Mouse (Mus musculus): ENCODE measurements at regions not wholly inside any gene's neighbourhood (a gene's known extent, or its start where the extent isn't known, plus 50 kb on each side); places are given as distances from the start of the nearest gene placed in this dataset.

DNA sequence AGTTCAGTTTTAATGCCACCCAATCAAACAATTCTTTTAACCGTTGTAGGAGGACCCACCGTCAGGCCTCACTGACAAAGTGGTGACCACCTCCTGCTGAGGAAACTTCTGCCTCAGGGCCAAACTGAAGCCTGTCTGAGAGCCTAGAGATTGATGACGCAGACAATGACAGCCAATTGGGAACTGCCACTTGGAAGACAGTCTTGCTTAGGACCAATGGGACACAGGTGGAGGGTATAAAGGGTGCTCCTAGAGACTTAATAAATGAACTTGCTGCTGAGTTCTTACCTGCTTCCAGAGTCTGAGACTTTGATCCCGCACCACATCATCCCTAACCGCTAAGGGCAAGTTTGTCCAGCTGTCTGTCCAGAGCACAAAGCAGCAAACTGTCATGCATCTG, 80.0 kb downstream of the Tbx4 start:
- DNase-seq (ENCODE audit: low spot score in 2 of 2): no peak

GRCm38 (mm10) chr11:85970287-85970686, 84.1 kb downstream of the Tbx4 start:
- no peak for DNase-seq (ENCODE audit: low spot score in 2 of 2)

- DNase-seq (ENCODE audit: low spot score in 2 of 2): peak; percentile 64 to 74
These were observed 86.2 kb downstream of the Tbx4 start for GRCm38 (mm10) chr11:85972385-85972784.

DNA sequence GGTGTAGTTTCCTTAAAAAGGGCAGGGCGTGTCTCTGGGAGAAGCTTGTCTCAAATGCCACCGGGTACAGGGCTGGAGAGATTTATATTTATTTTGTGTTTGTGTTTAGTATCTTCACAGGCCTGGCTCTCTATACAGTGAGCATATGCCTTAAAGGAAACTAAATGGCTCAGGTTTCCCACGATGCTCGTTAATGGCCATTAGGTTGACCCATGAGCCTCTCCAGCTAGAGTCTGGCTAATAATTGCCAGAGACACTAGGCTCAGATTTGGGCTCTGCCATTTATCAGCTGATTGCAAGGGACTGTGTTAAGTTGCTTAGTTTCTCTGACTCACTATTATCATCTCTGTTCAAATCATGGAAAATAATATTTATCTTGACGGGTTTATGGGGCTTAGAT, 87.5 kb downstream of the Tbx4 start:
- DNase-seq (ENCODE audit: low spot score in 2 of 2): no peak

DNA sequence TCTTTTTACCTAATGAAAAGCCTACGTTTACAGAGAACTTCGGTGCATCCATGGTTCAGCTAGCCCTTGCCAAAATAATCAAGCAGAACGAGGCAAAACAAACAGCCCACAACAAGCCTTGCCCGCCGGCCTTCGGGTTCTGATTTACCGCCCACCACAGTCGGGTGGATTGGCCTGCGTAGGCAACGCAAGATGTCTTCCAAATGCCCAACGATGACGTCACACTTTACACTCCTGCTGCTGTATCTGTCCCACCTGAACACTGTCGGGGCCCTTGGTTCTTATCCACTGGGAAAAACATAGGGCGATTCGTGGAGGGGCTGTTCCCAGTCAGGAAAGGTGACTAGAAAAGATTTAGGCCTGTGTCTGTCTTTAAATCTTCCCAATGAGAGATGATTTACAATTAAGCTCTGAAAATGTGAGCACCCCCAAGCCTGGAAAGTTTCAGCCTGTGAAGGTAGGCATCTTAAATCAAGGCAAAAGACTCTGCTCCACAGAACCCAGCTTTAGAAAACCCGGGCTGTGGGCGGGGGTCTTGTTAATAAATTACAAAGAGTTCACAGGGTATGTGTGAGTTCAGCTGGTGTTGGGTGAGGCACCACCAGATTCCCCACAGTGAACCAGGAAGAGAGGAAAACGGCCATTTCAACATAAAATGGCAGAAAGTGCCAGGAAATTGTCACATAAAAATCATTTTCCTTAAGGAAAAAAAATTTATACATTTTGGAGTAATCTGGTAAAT, 90.6 kb downstream of the Tbx4 start:
- no peak for DNase-seq (ENCODE audit: low spot score in 2 of 2)

DNA sequence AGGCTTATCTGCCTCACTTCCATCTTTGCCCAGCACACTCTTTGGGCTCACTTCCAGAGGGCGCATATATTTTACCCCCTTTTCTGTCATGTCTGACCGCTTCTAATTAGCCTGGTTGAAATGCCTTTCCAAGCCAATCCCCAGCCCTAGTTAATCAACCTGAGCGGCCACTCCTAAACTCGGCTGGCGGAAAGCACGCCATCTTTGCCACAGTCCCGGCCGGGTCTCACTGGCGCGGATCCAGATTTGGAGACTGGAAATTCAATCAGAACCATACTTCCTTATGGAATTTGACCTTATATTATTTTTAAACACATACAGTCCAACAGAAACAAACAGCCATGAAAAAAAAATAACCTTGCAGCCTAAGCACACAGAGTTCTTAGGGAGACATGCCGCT, 94.2 kb downstream of the Tbx4 start:
- DNase-seq (ENCODE audit: low spot score in 2 of 2): no peak

DNA sequence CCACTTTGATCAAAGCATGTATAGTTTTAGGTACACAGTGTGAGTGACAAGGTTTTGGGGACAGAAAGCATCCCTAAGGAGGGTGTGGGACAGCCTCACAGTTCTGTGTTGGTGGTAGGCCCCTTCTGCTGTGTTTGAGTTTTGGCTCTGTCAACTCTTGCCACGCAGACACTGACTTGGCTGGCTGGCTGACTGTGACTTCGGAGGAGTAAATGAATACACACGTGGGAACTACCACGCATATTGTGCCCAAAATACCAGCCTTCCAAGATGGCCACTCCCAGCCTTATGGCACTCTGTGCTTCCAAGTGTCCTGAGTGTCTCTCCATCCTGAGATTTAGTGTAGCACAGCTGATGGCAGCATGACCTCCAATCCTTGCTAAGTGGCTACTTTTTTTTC, 95.3 kb downstream of the Tbx4 start:
- no peak for DNase-seq (ENCODE audit: low spot score in 2 of 2)

GRCm38 (mm10) chr11:85986338-85986737, 100.1 kb downstream of the Tbx4 start:
- DNase-seq (ENCODE audit: low spot score in 2 of 2): no peak

GRCm38 (mm10) chr11:85987181-85987580, 101.0 kb downstream of the Tbx4 start:
- no peak for DNase-seq (ENCODE audit: low spot score in 2 of 2)

GRCm38 (mm10) chr11:85989536-85989935, 103.3 kb downstream of the Tbx4 start:
- DNase-seq (ENCODE audit: low spot score in 2 of 2): no peak

GRCm38 (mm10) chr11:85989940-85990493, 103.8 kb downstream of the Tbx4 start:
- DNase-seq (ENCODE audit: low spot score in 2 of 2): no peak

GRCm38 (mm10) chr11:85995318-85996095, 109.3 kb downstream of the Tbx4 start:
- DNase-seq (ENCODE audit: low spot score in 2 of 2): peak in 1 of 2 experiments; percentile 36

GRCm38 (mm10) chr11:85996686-85997085, 110.5 kb downstream of the Tbx4 start:
- DNase-seq (ENCODE audit: low spot score in 2 of 2): no peak

DNA sequence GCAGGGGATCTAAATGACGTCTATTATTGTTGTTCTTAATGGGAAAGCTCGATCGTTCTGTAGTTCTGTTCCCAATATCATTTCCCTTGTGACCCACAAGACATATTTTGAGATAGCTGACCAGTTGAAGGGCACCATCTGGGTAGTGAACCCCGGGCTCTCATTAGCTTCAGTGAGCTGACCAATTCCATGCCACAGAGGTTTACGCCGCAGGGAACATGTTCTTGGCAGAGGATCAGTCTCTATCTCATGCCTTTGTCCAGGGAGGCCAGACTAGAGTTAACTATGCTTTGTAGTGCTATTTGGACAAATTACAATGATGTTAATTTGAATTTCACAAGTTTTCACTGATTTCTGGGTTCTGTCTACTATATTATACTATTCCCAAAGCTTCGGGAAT, 117.1 kb downstream of the Tbx4 start:
- no peak for DNase-seq (ENCODE audit: low spot score in 2 of 2)

DNA sequence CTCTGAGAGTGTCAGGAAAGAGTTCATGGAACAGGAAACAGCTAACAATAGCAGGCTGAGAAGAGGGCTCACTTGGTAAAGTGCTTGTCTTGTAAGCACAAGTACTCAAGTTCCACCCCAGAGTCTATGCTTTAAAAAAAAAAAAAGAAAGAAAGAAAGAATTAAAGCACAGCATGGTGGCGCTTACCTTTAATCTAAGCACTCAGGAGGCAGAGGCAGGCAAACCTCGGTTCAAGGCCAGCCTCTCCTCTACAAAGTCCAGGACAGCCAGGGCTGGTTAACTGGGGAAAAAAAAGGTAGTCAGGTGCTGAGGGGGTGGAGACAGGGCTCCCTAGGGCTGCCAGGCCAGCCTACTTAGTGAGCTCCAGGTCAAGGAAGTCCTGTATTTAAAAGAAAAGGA, 119.1 kb downstream of the Tbx4 start:
- no peak for DNase-seq (ENCODE audit: low spot score in 2 of 2)

DNA sequence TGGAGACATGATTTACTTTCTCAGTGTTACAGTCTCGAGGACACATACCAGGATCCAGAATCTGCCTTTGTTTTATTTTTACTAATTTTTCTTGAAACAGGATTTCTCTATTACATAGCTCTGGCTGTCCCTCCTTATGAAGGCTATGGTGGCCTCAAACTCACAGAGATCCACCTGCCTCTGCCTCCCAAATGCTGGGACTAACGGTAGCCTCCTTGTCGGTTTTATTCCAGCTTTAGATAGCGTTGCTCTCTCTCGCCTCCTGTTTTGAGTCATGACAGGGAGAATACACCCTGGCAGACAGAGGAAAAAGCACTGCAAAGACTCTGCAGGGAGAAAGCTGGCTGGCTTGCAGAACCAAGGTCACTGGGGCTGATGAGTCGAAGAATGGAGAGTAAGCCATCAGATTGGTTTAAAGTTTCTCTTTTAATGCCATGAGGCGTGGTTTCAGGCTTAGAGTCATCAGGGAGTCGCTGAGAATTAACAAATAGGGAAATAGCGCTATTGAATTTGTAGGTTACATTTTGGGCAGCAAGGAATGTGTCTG, 119.8 kb downstream of the Tbx4 start:
- no peak for DNase-seq (ENCODE audit: low spot score in 2 of 2)

DNA sequence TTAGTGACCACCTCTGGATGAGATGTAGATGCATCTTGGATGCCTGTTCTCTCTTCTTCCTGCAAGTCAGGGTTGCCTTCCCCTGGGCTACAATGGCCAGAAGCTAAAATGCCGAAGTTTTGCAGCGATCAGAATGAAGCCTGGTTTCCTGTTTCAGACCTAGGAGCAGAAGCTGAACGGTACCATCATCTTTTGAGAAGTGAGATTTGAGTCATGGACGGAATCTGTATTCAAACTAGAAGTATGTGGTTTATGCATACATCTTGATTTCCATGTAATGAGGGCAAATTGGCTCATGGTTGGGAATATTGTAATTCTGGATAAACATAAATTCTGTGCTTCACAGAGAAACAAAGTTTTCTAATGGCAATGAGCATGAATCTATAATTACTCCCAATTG, 120.6 kb downstream of the Tbx4 start:
- no peak for DNase-seq (ENCODE audit: low spot score in 2 of 2)

Data from layer of hippocampus, postnatal 14 days (tissue).